Mouse (Mus musculus): ENCODE measurements around the gene Cmtm1.

GRCm38 (mm10) chr8:104294396-104294795 lies 15.5 kb downstream of the Cmtm1 start:
- TF ChIP-seq BHLHE40 (IDR thresholded peaks at IDR 0.05; ENCODE audit: low read depth, low read length) (no peak), NRF1 (IDR thresholded peaks at IDR 0.05; ENCODE audit: low read depth, low read length) (no peak), POLR2A (IDR thresholded peaks at IDR 0.05; ENCODE audit: low read depth, low read length) (no peak), CTCF (conservative IDR thresholded peaks at IDR 0.05 in 1 of 2, IDR thresholded peaks at IDR 0.05 in 1 of 2; ENCODE audit: low read depth in 2 of 2, low read length in 2 of 2) (no peak), UBTF (IDR thresholded peaks at IDR 0.05; ENCODE audit: low read depth, low read length) (no peak), ZC3H11A (IDR thresholded peaks at IDR 0.05; ENCODE audit: low read depth, low read length) (no peak), HCFC1 (IDR thresholded peaks at IDR 0.05; ENCODE audit: low read depth, low read length) (no peak), ELF1 (IDR thresholded peaks at IDR 0.05; ENCODE audit: low read depth, low read length) (no peak), MAX (IDR thresholded peaks at IDR 0.05; ENCODE audit: low read length) (no peak), MEF2A (IDR thresholded peaks at IDR 0.05; ENCODE audit: borderline replicate concordance, low read depth, low read length) (no peak), EP300 (IDR thresholded peaks at IDR 0.05; ENCODE audit: low read length) (no peak), SIN3A (IDR thresholded peaks at IDR 0.05; ENCODE audit: low read length) (no peak), MXI1 (IDR thresholded peaks at IDR 0.05; ENCODE audit: low read depth, low read length) (no peak)
